Mouse (Mus musculus) adrenal gland, postnatal 25 days (tissue): Measurements from ENCODE around the gene Zfp319. TPM values are rescaled to one million over a fixed set of nuclear protein-coding genes. Genes with fewer than 3 reads are reported as not detected.
A peak's percentile ranks its signal among the peaks of the same experiment; 100 is the strongest.
"Not testable (repeated sequence)": the region's sequence is repeated elsewhere in the genome, so short reads cannot be mapped to it uniquely, and the experiment has no call there.

ENCODE experiments used
- DNase-seq: peaks from one replicate; pipeline ENCODE4 v3.0.0; 2021; ENCODE audit warnings: mixed read lengths
- long read RNA-seq: library from polyadenylated mRNA; stranded (forward); transcript quantifications from one replicate; pipeline ENCODE4 v2.0.0, GENCODE M21; 2021
- total RNA-seq: library from RNA; stranded (reverse); gene quantifications from 2 replicates; pipeline ENCODE4 v1.2.3, GENCODE M21; 2021

The Zfp319 gene
- 11.3 and 13.6 TPM in 2 replicates for total RNA-seq
- long read RNA-seq, partial matches to known transcripts: 0 of 6 reads
- long read RNA-seq, other reads (novel, unspliced or antisense): 6 of 6 reads

DNA sequence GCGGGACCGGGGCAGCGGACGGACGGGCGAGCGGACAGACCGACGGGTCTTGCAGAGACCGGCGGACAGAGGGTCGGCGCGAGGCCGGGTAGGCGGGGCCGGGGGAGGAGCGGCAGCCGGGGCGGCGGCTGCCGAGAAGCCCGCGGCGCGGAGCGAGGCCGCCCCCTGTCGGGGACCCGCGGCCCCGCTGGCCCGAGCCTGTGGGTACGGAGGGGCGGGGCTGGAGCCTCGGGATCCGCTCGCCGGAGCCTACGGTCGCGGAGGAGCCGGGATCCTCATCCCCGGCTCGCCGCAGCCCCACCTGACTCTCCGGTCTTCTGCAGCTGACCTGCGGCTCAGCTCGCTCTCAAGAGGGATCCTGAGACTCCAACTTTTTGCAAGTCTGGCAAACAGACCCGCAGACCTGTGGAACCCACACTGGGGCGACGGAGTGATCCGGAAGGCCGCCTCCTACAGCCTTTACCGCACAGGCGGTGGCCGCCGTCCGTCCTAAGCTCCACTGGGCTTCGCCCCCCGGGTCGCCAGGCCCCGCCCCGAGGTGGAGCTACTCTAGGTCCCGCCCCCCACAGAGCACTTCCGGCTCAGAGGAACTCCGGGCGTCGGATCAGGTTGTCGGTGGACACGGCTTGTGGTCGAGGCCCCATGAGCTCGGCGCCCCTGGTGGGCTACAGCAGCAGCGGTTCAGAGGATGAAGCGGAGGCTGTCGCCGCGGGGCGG is at the start of gene Zfp319, which contains the start of gene Usb1:
Gene Zfp319, minus strand, starts transcription at position 231 of the 717 bp plus-strand sequence.
Gene Usb1, plus strand, starts transcription at position 565 of the 717 bp plus-strand sequence.
- DNase-seq: peak; percentile 95

DNA sequence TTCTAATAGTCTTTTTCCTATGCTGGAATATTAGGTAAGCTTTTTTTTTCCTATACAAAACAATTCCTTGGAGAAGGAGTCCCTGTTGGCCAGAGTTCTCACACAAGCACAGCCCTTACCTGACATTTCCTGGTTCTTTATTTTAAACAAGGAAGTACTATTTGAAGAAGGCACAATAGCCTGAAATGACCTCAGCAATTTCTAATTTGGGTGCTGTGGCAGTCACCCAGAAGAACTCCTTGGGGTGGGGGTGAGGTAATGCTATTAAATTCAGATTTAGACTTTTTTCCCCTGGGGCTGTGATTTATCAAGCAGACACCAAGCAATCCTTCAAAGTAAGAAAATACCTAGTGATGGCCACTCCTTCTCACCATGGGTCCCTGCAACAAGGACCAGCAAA is 49.2 kb upstream of the Zfp319 start:
- no peak for DNase-seq

DNA sequence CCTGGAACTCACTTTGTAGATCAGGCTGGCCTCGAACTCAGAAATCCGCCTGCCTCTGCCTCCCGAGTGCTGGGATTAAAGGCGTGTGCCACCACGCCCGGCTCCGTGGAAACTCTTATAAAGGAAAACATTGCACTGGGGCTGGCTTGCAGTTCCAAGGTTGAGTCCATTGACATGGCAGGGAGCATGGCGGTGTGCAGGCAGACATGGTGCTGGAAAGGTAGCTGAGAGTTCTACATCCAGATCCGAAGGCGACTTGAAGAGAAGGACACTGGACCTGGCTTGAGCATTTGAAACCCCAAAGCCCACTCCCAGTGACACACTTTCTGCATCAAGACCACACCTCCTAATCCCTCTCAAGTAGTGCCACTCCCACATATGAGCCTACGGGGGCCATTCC is 47.2 kb upstream of the Zfp319 start:
- not testable (repeated sequence) for DNase-seq

DNA sequence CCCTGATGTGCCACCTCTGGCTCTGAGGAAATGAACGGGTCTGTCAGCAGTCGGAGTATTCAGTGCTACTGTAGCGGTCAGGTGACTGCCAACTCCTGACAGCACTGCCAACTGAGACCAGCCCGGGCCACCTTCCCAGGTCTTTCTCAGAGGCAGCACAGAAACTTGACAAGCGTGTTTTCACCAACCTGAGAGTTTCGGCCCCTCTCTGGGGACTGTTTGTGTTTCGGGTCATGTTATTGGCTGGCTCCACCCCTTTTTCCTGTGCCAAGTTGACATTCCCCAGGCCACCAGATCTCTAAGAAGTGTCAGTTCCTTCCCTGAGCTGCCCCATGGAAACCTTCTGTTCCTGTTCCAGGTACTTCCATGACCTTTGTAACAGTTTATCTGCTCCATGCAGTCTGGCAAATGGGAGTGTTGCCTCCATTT is 46.1 kb upstream of the Zfp319 start:
- DNase-seq: no peak

DNA sequence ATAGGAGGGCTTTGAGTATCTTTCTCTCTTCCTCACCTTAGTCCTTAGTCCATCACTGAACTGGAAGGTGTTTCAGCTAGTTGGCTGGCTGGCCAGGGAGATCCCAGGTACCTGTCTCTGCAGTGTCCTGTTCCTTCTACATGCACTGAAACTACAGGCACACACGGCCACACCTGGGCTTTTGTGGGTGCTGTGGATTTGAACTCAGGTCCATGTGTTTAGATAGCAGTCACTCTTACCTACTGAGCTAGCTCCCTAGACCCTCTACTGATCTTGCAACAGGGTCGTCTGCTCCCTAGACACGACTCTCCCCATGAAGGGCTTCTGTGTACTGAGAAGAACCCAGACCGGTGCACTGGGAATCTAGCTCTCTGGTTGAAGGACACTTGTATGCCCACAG is 45.4 kb upstream of the Zfp319 start:
- no peak for DNase-seq

DNA sequence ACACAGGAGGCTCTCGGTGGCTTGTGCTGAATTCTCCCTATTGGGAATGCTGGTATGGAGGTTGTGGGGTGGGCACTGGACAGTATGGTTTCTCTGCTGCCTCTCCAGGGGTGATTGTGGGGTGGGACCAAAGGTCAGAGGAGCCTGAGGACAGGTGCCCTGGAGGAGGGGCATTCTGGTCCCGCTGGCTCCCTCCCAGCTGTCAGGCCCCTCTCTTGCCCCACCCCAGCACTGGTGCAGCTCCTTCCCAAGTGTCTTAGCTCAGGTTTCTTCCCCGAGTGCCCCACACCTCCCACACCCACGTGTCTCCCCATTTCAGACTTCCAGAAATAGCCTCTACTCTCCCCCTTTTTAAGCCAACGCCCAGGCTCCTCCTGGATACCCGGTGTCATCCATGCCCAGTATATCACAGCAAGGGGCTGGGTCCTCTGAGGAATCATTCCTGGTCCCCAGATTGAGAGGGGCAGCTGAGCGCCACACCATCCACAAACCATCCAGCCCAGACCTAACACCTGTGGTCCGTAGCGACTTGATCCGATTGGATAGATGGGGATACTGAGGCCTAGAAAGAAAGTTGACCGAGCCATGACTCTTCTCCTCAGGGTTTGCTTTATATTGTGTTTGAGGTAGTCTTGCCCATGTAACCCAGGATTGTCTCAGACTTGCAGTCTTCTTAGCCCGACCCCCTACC is 44.7 kb upstream of the Zfp319 start:
- DNase-seq: no peak

DNA sequence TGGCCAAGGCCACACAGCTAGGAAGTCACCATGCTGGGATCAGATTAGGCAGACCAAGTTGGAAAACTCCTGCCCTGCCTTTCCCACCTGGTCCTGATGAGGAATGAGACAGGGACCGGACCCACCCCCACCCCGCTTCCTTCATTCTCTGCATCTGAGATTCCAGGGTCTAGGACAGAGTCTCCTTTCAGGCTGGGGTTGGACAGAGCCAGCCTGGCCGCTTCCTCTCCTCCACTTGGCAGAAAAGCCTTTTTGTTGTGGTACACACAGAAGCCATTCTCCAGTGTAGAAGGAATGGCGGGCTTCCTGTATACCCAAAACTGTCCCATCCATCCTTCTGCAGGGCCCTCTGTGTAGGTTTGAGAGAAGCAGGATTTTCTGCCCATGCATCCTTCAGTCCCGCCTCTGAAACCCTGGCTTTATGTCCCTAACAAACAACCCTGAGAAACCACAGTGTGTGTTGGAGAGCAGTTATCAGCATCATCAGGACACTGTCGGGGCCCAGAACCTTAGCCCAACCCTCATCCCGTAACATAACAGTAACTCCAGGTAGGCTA is 43.7 kb upstream of the Zfp319 start:
- no peak for DNase-seq

DNA sequence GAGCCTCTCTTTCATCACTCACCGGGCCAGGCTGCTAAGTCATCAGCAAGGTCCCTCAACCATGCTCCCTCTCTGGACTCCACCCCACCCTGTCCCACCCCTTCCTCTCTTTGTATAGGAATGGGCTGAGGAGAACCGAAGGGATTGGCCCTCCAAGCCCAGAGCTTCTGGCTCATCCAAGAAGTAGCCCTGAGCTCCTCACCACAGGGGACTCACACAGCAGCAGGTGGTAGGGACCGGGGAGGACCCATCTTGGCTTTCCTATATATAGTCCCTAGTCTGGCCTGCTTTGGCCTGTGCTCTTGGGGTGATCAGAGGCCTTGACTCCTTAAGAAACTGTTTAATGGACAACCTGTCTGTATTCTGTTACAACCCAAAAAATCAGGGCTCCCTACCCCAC is 42.7 kb upstream of the Zfp319 start:
- no peak for DNase-seq

DNA sequence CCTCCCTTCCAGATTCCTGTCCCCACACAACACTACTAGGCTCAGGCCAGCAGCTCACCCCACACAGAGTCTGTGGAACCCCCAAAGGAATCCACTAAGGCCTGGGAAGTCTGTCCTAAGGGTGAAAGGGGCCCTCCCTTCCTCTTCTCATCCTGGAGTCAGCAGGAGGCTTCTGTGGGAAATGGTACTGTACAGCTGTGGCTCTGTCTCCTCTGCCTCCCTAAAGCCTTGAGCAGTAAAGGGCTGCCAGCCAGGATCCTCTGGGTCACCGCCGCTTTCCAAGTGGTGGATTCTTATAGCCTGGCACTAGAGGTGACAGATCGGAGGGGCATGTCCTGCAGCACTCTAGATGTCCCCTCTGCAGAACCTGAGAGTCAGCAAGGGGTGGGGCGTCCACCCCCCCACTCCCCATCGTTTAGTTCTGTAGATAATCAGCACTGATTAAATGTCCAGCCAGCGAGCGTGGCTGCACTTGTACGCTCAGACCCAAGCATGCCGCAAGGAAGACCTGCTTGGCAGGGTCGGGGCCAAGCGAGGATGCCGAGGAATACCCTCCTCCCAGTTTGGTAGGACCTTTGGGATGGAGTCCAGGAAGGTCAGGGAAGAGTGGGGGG is 41.7 kb upstream of the Zfp319 start:
- no peak for DNase-seq

DNA sequence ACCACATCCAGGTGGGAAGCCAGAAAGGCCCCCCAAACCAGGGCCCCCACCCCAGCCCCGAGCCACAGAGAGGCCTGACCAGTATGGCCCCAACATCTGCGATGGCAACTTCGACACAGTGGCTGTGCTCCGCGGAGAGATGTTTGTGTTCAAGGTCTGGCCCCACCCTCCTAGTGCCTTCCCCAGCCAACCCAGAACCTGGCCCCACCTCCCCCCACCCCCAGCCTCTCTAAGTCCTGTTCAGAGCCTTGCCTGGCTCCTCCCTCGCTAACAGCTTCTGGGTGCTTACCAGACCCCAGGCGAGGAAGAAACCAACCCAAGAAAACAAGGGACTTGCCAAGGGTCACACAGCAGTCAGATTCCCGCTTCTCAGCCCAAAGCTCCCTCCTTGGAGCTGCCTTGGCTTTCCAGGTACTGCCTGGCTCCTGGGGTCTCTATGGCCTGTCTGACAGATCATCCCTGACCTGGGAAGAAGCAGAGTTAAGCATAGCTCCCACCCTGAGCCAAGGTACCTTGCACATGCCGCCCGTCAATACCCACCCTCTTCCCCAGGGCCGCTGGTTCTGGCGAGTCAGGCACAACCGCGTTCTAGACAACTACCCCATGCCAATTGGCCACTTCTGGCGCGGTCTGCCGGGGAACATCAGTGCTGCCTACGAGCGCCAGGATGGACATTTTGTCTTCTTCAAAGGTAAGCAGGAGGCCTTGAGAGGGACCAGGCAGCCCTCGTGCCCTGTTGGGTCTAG is 38.0 kb upstream of the Zfp319 start:
- no peak for DNase-seq

DNA sequence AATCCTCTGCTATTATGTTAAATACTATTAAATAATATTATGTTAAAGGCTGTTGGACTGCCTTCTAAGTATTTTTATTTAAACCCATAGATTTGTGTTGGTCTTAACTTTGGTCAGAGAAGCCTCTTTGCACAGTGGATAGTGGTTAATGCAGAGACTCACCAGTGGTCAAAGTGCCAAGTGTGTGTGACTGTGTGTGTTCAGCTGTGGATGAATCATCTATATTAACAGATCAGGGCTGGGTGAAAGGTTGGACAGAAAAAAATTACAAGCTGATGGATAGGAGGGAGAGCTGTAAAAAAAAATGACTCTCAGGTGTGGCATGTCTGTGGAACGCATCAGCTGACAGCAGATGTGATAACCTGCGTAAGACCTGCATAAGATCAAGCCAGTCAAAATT is 32.1 kb upstream of the Zfp319 start:
- DNase-seq: no peak

DNA sequence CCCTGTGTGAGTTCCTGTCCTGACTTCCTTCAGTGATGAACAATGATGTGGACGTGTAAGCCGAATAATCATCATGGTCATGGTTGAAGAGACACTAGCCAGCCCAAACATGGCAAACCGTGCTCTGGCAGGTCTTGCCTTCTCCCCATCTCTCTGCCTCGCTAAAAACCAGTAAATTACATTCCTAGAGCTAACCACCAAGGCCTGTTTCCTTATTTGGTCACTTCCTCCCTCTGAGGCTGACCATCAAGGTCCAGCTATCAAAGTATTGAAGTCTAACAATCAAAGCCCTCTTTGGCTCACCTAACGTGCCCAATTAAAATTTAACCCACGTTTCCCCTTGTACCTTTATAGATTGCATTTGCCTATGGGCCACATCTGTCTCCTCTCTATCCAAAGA is 30.5 kb upstream of the Zfp319 start:
- DNase-seq: no peak

DNA sequence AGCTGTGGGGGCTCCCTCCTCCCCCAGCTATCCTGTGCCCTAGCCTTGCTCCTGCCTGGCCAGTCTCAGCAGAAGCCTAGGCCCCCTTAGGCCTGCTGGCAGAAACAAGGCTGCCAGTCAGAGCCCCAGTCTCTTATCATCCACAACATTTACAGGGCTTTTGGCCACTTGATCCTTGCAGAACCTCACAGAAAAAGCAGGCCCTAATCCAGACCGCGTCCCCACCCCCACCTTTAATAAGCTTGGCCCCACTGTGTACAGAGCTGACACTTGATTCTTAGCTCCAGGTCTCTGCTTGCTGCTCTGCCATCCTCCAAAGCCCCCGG is 29.2 kb upstream of the Zfp319 start:
- no peak for DNase-seq

DNA sequence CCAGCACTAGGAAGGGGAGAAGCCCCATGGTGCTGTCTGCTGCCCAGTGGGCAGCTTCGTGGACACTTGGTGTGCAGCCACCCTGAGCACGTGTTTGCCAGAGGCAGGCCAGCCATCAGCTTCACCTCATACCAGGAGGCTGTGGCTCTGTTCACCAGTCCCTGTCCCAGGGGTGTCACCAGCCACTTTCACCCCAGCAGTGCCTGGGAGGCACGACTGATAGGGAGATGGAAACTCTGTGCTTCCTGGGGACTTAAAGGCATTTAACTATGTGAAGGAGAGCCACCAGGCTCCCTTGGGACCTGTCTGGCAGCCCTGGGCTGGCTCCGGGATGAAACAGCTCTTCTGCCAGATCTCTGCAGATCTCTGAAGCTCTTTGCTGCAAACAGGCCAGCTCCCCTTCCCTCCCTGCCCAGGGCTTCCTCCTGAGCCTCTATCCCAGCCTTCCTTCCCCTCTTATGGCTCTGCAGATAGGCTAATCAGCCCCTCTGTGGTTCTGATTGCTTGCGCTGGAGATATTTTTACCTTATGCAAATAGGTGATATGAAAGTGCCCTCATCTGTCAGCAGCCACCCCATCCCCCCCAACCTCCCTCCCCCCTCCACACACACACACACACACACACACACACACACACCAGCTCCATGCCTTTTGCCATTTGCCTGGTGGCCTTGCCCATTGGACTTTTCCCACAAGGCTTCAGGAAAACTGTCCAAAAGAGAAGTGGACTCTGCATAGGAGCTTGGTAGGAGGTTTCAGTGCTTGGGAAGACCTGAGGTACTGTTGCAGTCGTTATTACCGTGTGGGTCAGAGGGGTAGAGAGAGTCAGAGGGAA is 28.6 kb upstream of the Zfp319 start:
- no peak for DNase-seq

DNA sequence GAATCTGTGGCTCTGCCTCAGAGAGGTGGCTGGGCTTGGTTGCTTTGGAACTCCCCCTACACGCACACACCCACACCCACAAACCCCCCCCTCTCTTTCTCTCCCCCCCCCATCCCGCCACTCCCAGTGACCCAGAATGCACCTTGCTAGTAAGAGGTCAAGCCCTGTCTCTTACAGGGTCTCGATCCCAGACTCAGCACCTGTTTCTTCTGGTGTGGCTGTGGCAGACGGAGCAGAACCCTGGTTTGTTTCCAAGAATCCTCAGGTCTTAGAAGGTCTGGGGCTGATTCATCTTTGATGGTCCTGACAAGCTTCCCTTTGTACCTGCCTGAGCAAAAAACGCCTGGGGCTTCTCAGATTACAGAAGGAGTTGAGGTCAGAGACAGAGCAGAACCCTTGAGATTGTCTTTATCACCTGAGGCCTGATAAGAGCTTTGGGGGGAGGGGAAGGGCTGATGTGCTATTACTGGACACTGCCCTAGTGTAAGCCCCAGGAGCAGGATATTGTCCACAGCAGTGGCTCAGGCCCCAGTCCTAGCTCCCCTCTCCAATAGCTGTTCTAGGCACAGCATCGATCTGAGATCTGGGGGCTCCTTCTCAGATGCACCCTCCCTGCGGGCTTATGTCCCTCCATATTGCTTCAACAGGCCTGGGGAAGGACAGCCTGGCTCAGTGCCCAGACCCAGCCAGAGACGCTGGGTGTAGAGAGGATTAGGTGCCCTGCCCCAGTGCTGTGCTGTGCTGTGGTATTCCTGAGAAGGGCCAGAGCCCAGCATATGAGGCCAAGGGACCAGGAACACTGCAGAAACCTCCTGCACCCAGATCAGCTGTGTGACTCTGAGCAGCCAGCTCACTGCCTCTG is 27.0 kb upstream of the Zfp319 start:
- peak; percentile 45 for DNase-seq

DNA sequence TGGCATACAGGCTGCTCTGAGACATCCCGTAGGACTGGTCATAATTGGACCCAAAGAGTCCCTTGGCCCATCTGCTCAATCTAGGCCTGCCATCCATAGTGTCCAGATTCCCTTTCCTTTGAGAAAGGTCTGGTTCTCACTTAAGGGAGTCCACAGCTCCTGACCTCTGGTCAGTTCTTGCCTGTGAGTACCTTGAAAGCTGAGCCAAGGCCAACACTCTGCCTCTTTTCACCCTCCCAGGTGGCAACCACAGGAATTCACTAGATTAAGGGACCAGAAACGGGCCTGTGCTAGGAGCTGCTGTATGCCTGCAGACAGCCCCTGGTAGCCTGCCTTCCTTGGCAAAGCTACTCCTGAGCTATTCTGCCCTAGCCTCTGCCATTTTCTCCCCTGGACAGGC is 22.9 kb upstream of the Zfp319 start:
- DNase-seq: no peak

DNA sequence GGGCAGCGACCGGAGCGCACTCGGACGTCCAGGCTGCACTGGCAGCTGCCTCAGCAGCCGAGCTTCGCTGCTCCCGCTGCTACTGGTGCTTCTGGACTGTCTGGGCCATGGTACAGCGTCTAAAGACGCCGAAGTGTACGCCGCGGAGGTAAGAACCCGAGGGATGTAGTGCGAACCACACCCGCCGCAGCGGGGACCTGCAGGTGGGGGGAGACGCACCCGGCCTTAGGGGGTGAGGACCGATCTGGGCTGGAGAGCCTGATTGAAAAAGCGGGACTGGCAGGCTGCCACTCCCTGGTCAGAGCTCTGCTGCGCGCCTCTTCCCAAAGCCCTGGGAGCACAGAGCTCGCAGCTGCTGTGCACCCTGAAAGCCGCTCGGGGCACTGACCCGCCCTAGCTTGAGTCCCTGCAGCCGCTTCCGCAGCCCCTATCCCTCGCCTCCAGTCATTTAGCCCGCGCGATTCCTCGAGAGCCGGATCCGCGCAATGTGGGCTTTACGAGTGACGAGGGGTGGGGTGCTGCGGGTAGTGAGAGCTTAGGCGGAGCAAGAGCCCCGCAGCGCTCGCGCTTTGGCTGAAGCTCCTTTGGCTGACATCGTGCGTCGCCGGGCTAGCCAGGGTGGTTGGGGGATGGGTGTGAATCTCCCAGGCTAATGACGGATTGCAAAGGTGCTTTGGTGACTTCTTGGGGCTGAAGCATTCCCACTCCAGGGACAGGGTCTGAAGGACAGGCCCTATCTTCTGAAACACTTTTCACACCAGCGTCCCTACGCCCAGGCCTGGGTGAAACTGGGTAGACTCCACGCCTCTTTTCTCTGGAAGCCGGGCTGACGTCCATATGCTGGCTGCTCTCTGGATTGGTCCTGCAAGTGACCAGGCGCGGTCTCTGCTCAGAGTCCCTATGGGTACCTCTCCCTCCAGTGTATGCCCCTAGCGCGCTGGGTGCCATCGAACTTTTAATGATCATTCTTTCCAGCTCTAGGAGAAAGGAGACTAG is 21.4 kb upstream of the Zfp319 start:
- DNase-seq: peak; percentile 60

DNA sequence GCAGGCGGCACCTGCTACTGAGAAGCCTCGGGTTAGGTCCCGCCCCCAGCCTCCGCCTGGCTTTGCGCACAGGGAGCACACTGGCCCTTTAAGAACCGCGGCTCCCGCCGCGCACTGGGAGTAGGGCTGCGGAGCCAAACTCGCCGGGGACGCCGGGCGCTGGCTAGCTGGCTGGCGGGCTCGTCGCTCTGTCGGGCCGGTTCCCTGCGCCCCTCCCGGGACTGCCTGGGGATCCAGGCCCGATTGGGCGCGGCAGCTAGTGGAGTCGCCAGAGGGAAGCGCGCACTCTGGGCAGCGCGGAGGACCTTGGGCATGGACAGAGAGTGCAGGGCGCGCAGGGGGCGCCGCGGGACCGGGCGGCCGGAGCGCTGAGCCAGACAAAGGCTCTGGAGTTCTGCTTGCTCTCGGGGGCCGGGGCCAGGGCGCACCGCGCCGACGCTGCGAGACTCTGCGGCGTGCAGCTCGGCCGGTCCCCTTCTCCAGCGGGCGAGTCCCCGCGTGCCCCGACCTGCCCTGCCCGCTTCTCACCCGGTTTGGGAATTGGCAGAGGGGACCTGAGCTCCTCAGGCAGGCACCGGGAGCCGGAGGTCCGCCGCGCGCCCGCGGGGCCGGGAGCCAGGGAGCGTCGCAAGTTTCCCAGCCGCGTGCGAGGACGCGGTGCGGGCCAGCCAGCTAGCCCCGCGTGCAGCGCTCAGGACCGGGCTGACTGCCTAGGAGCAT is 20.6 kb upstream of the Zfp319 start, which contains the start of gene Mmp15:
Gene Mmp15, plus strand, starts transcription at position 118 of the 720 bp plus-strand sequence.
- DNase-seq: peak; percentile 81
